Mouse (Mus musculus): ENCODE measurements around the gene Nrp1. TPM values are rescaled to one million over a fixed set of nuclear protein-coding genes. Genes with fewer than 3 reads are reported as not detected.

The Nrp1 gene
- polyA plus RNA-seq, 1 experiment from 2014 or later = 107 TPM

- WGBS = 83% methylated on average over 3 of the region's 3 CpGs
- Histone ChIP-seq H3K9me3 (no peaks in the 10 kb centered on the region), H3K4me1 (peaks cover 15% of the 10 kb centered on the region), H3K36me3 (peaks cover 49% of the 10 kb centered on the region), H3K27ac (no peak overlapping the region), H3K27me3 (ENCODE audit: insufficient read depth, poor library complexity, severe bottlenecking) (no peaks in the 10 kb centered on the region), H3K4me3 (no peak overlapping the region)
- no peak for DNase-seq (ENCODE audit: low spot score)
These were observed 124.9 kb downstream of the Nrp1 start for GRCm38 (mm10) chr8:128483344-128483743.

- Histone ChIP-seq H3K4me3 (no peak overlapping the region), H3K27me3 (ENCODE audit: insufficient read depth, poor library complexity, severe bottlenecking) (no peaks in the 10 kb centered on the region), H3K9me3 (no peaks in the 10 kb centered on the region), H3K4me1 (peaks cover 28% of the 10 kb centered on the region), H3K36me3 (peaks cover 58% of the 10 kb centered on the region), H3K27ac (no peak overlapping the region; the same call in 1 of the 2 replicates)
- WGBS = 88% methylated on average over 1 of the region's 1 CpGs
- no peak for DNase-seq (ENCODE audit: low spot score)
These were observed 126.3 kb downstream of the Nrp1 start for GRCm38 (mm10) chr8:128484720-128485124.

- Histone ChIP-seq H3K4me1 (peaks cover 29% of the 10 kb centered on the region), H3K36me3 (peaks cover 59% of the 10 kb centered on the region), H3K4me3 (no peak overlapping the region), H3K27ac (no peak overlapping the region), H3K27me3 (ENCODE audit: insufficient read depth, poor library complexity, severe bottlenecking) (no peaks in the 10 kb centered on the region), H3K9me3 (no peaks in the 10 kb centered on the region)
- 71% methylated on average over 2 of the region's 2 CpGs for WGBS
- no peak for DNase-seq (ENCODE audit: low spot score)
These were observed 127.6 kb downstream of the Nrp1 start for GRCm38 (mm10) chr8:128486043-128486442.

- Histone ChIP-seq H3K4me1 (peaks cover 29% of the 10 kb centered on the region), H3K27ac (no peak overlapping the region), H3K4me3 (no peak overlapping the region), H3K9me3 (no peaks in the 10 kb centered on the region), H3K36me3 (peaks cover 50% of the 10 kb centered on the region), H3K27me3 (ENCODE audit: insufficient read depth, poor library complexity, severe bottlenecking) (no peaks in the 10 kb centered on the region)
- DNase-seq (ENCODE audit: low spot score) = no peak
- 55% methylated on average over 10 of the region's 10 CpGs for WGBS
These were observed 129.8 kb downstream of the Nrp1 start for GRCm38 (mm10) chr8:128487966-128488931.

- Histone ChIP-seq H3K9me3 (no peaks in the 10 kb centered on the region), H3K27me3 (ENCODE audit: insufficient read depth, poor library complexity, severe bottlenecking) (no peaks in the 10 kb centered on the region), H3K36me3 (peaks cover 57% of the 10 kb centered on the region), H3K4me1 (peaks cover 29% of the 10 kb centered on the region), H3K27ac (no peak overlapping the region), H3K4me3 (no peak overlapping the region)
- 89% methylated on average over 1 of the region's 1 CpGs for WGBS
- no peak for DNase-seq (ENCODE audit: low spot score)
These were observed 130.9 kb downstream of the Nrp1 start for GRCm38 (mm10) chr8:128489351-128489750.

- DNase-seq (ENCODE audit: low spot score) = no peak
- H3K4me3 ChIP-seq = no peak overlapping the region
- H3K27ac ChIP-seq = no peak overlapping the region
- H3K4me1 ChIP-seq = peaks cover 21% of the 10 kb centered on the region
- 55% methylated on average over 5 of the region's 5 CpGs for WGBS
- H3K36me3 ChIP-seq = peaks cover 69% of the 10 kb centered on the region
- no peaks in the 10 kb centered on the region for H3K27me3 ChIP-seq (ENCODE audit: insufficient read depth, poor library complexity, severe bottlenecking)
- no peaks in the 10 kb centered on the region for H3K9me3 ChIP-seq
These were observed 133.0 kb downstream of the Nrp1 start for GRCm38 (mm10) chr8:128491126-128492067.

GRCm38 (mm10) chr8:128493801-128494200 lies 135.4 kb downstream of the Nrp1 start:
- no peaks in the 10 kb centered on the region for H3K9me3 ChIP-seq
- H3K36me3 ChIP-seq = peaks cover 75% of the 10 kb centered on the region
- no peak overlapping the region for H3K27ac ChIP-seq
- no peaks in the 10 kb centered on the region for H3K27me3 ChIP-seq (ENCODE audit: insufficient read depth, poor library complexity, severe bottlenecking)
- H3K4me1 ChIP-seq = peaks cover 11% of the 10 kb centered on the region
- 97% methylated on average over 3 of the region's 3 CpGs for WGBS
- H3K4me3 ChIP-seq = no peak overlapping the region
- DNase-seq (ENCODE audit: low spot score) = no peak

GRCm38 (mm10) chr8:128498836-128499235 lies 140.4 kb downstream of the Nrp1 start:
- Histone ChIP-seq H3K27ac (no peak overlapping the region), H3K36me3 (peaks cover 95% of the 10 kb centered on the region), H3K4me3 (no peak overlapping the region), H3K9me3 (no peaks in the 10 kb centered on the region), H3K4me1 (no peaks in the 10 kb centered on the region), H3K27me3 (ENCODE audit: insufficient read depth, poor library complexity, severe bottlenecking) (no peaks in the 10 kb centered on the region)
- 81% methylated on average over 4 of the region's 4 CpGs for WGBS
- no peak for DNase-seq (ENCODE audit: low spot score)

GRCm38 (mm10) chr8:128504136-128504829 lies 145.9 kb downstream of the Nrp1 start:
- H3K27me3 ChIP-seq (ENCODE audit: insufficient read depth, poor library complexity, severe bottlenecking) = no peaks in the 10 kb centered on the region
- no peak overlapping the region for H3K27ac ChIP-seq
- H3K4me1 ChIP-seq = peaks cover 6% of the 10 kb centered on the region; the same call in 1 of the 2 replicates
- no peak overlapping the region for H3K4me3 ChIP-seq
- 83% methylated on average over 5 of the region's 5 CpGs for WGBS
- H3K9me3 ChIP-seq = no peaks in the 10 kb centered on the region
- DNase-seq (ENCODE audit: low spot score) = no peak
- peaks cover 49% of the 10 kb centered on the region for H3K36me3 ChIP-seq

GRCm38 (mm10) chr8:128505866-128506265 lies 147.5 kb downstream of the Nrp1 start:
- DNase-seq (ENCODE audit: low spot score) = no peak
- Histone ChIP-seq H3K4me1 (peaks cover 6% of the 10 kb centered on the region; the same call in 1 of the 2 replicates), H3K27me3 (ENCODE audit: insufficient read depth, poor library complexity, severe bottlenecking) (no peaks in the 10 kb centered on the region), H3K27ac (no peak overlapping the region), H3K36me3 (peaks cover 34% of the 10 kb centered on the region), H3K4me3 (no peak overlapping the region), H3K9me3 (no peaks in the 10 kb centered on the region)

- Histone ChIP-seq H3K27ac (no peak overlapping the region), H3K4me3 (no peak overlapping the region), H3K27me3 (ENCODE audit: insufficient read depth, poor library complexity, severe bottlenecking) (no peaks in the 10 kb centered on the region), H3K36me3 (peaks cover 5% of the 10 kb centered on the region; the same call in 1 of the 2 replicates), H3K4me1 (peaks cover 6% of the 10 kb centered on the region; the same call in 1 of the 2 replicates), H3K9me3 (no peaks in the 10 kb centered on the region)
- DNase-seq (ENCODE audit: low spot score) = no peak
These were observed 150.3 kb downstream of the Nrp1 start for GRCm38 (mm10) chr8:128508723-128509122.

- no peak overlapping the region for H3K27ac ChIP-seq
- no peaks in the 10 kb centered on the region for H3K27me3 ChIP-seq (ENCODE audit: insufficient read depth, poor library complexity, severe bottlenecking)
- no peaks in the 10 kb centered on the region for H3K9me3 ChIP-seq
- no peaks in the 10 kb centered on the region for H3K36me3 ChIP-seq
- no peak for DNase-seq (ENCODE audit: low spot score)
- H3K4me1 ChIP-seq = peaks cover 6% of the 10 kb centered on the region; the same call in 1 of the 2 replicates
- no peak overlapping the region for H3K4me3 ChIP-seq
These were observed 152.6 kb downstream of the Nrp1 start for GRCm38 (mm10) chr8:128511021-128511420.
